Mouse (Mus musculus) lung, adult 2 months (tissue): ENCODE measurements around the gene Llgl2.

Experiments used
- CTCF ChIP-seq: fragments of 200-500 bp; IDR thresholded peaks from 2 replicates; pipeline ENCODE4 v1.5.1; 2011; ENCODE audit warnings: mild to moderate bottlenecking, low read length, control low read depth; ENCODE audit not compliant: insufficient read depth
- POLR2A ChIP-seq: fragments of 200-500 bp; IDR thresholded peaks from 2 replicates; pipeline ENCODE4 v1.6.1; 2011; ENCODE audit warnings: low read depth, mild to moderate bottlenecking, control low read depth, low read length, borderline replicate concordance; ENCODE audit errors: extremely low read depth

GRCm38 (mm10) chr11:115839732-115840131 is 15.9 kb downstream of the Llgl2 start:
- no peak for TF ChIP-seq POLR2A
- TF ChIP-seq CTCF: no peak
